Mouse (Mus musculus): ENCODE data around the gene Ccl26.

The Ccl26 gene

GRCm38 (mm10) chr5:135557051-135557450, 6.3 kb downstream of the Ccl26 start:
- Histone ChIP-seq H3K27me3 (ENCODE audit: control insufficient read depth, insufficient read depth, low read length, poor library complexity, severe bottlenecking) (no peaks in the 10 kb centered on the region), H3K36me3 (ENCODE audit: control insufficient read depth, insufficient read depth, low read length, poor library complexity, severe bottlenecking) (no peaks in the 10 kb centered on the region)
- no peak for DNase-seq (ENCODE audit: low read depth, low spot score)

GRCm38 (mm10) chr5:135556259-135556658, 7.1 kb downstream of the Ccl26 start:
- Histone ChIP-seq H3K27me3 (ENCODE audit: control insufficient read depth, insufficient read depth, low read length, poor library complexity, severe bottlenecking) (no peaks in the 10 kb centered on the region), H3K36me3 (ENCODE audit: control insufficient read depth, insufficient read depth, low read length, poor library complexity, severe bottlenecking) (no peaks in the 10 kb centered on the region)
- DNase-seq (ENCODE audit: low read depth, low spot score): no peak

GRCm38 (mm10) chr5:135551591-135551990, 11.8 kb downstream of the Ccl26 start:
- Histone ChIP-seq H3K27me3 (ENCODE audit: control insufficient read depth, insufficient read depth, low read length, poor library complexity, severe bottlenecking) (no peaks in the 10 kb centered on the region), H3K36me3 (ENCODE audit: control insufficient read depth, insufficient read depth, low read length, poor library complexity, severe bottlenecking) (no peaks in the 10 kb centered on the region)
- peak; percentile 21 for DNase-seq (ENCODE audit: low read depth, low spot score)

- H3K36me3 ChIP-seq (ENCODE audit: control insufficient read depth, insufficient read depth, low read length, poor library complexity, severe bottlenecking): no peaks in the 10 kb centered on the region
- H3K27me3 ChIP-seq (ENCODE audit: control insufficient read depth, insufficient read depth, low read length, poor library complexity, severe bottlenecking): no peaks in the 10 kb centered on the region
- DNase-seq (ENCODE audit: low read depth, low spot score): peak; percentile 68
These were observed 12.5 kb downstream of the Ccl26 start for GRCm38 (mm10) chr5:135550910-135551309.

GRCm38 (mm10) chr5:135547990-135548389, 15.4 kb downstream of the Ccl26 start:
- no peak for DNase-seq (ENCODE audit: low read depth, low spot score)
- no peaks in the 10 kb centered on the region for H3K36me3 ChIP-seq (ENCODE audit: control insufficient read depth, insufficient read depth, low read length, poor library complexity, severe bottlenecking)
- H3K27me3 ChIP-seq (ENCODE audit: control insufficient read depth, insufficient read depth, low read length, poor library complexity, severe bottlenecking): no peaks in the 10 kb centered on the region

GRCm38 (mm10) chr5:135544865-135545797, 18.2 kb downstream of the Ccl26 start, which contains the start of gene Hip1:
Gene Hip1, minus strand, starts transcription at chr5:135545120.
- H3K27me3 ChIP-seq (ENCODE audit: control insufficient read depth, insufficient read depth, low read length, poor library complexity, severe bottlenecking): no peaks in the 10 kb centered on the region
- H3K36me3 ChIP-seq (ENCODE audit: control insufficient read depth, insufficient read depth, low read length, poor library complexity, severe bottlenecking): no peaks in the 10 kb centered on the region
- peak; percentile 99 for DNase-seq (ENCODE audit: low read depth, low spot score)

- no peaks in the 10 kb centered on the region for H3K27me3 ChIP-seq (ENCODE audit: control insufficient read depth, insufficient read depth, low read length, poor library complexity, severe bottlenecking)
- no peak for DNase-seq (ENCODE audit: low read depth, low spot score)
- no peaks in the 10 kb centered on the region for H3K36me3 ChIP-seq (ENCODE audit: control insufficient read depth, insufficient read depth, low read length, poor library complexity, severe bottlenecking)
These were observed 19.3 kb downstream of the Ccl26 start for GRCm38 (mm10) chr5:135544032-135544558.

GRCm38 (mm10) chr5:135537794-135538214, 25.6 kb downstream of the Ccl26 start:
- no peaks in the 10 kb centered on the region for H3K27me3 ChIP-seq (ENCODE audit: control insufficient read depth, insufficient read depth, low read length, poor library complexity, severe bottlenecking)
- DNase-seq (ENCODE audit: low read depth, low spot score): peak; percentile 78
- H3K36me3 ChIP-seq (ENCODE audit: control insufficient read depth, insufficient read depth, low read length, poor library complexity, severe bottlenecking): no peaks in the 10 kb centered on the region

- no peaks in the 10 kb centered on the region for H3K27me3 ChIP-seq (ENCODE audit: control insufficient read depth, insufficient read depth, low read length, poor library complexity, severe bottlenecking)
- no peaks in the 10 kb centered on the region for H3K36me3 ChIP-seq (ENCODE audit: control insufficient read depth, insufficient read depth, low read length, poor library complexity, severe bottlenecking)
- DNase-seq (ENCODE audit: low read depth, low spot score): peak; percentile 85
These were observed 26.0 kb downstream of the Ccl26 start for GRCm38 (mm10) chr5:135537326-135537725.

GRCm38 (mm10) chr5:135535867-135536266, 27.5 kb downstream of the Ccl26 start:
- Histone ChIP-seq H3K36me3 (ENCODE audit: control insufficient read depth, insufficient read depth, low read length, poor library complexity, severe bottlenecking) (no peaks in the 10 kb centered on the region), H3K27me3 (ENCODE audit: control insufficient read depth, insufficient read depth, low read length, poor library complexity, severe bottlenecking) (no peaks in the 10 kb centered on the region)
- no peak for DNase-seq (ENCODE audit: low read depth, low spot score)

- Histone ChIP-seq H3K27me3 (ENCODE audit: control insufficient read depth, insufficient read depth, low read length, poor library complexity, severe bottlenecking) (no peaks in the 10 kb centered on the region), H3K36me3 (ENCODE audit: control insufficient read depth, insufficient read depth, low read length, poor library complexity, severe bottlenecking) (no peaks in the 10 kb centered on the region)
- no peak for DNase-seq (ENCODE audit: low read depth, low spot score)
These were observed 29.9 kb downstream of the Ccl26 start for GRCm38 (mm10) chr5:135533431-135533830.

- Histone ChIP-seq H3K27me3 (ENCODE audit: control insufficient read depth, insufficient read depth, low read length, poor library complexity, severe bottlenecking) (no peaks in the 10 kb centered on the region), H3K36me3 (ENCODE audit: control insufficient read depth, insufficient read depth, low read length, poor library complexity, severe bottlenecking) (no peaks in the 10 kb centered on the region)
- no peak for DNase-seq (ENCODE audit: low read depth, low spot score)
These were observed 32.0 kb downstream of the Ccl26 start for GRCm38 (mm10) chr5:135531306-135531845.

- Histone ChIP-seq H3K36me3 (ENCODE audit: control insufficient read depth, insufficient read depth, low read length, poor library complexity, severe bottlenecking) (no peaks in the 10 kb centered on the region), H3K27me3 (ENCODE audit: control insufficient read depth, insufficient read depth, low read length, poor library complexity, severe bottlenecking) (no peaks in the 10 kb centered on the region)
- no peak for DNase-seq (ENCODE audit: low read depth, low spot score)
These were observed 33.4 kb downstream of the Ccl26 start for GRCm38 (mm10) chr5:135529964-135530363.

GRCm38 (mm10) chr5:135529310-135529709, 34.1 kb downstream of the Ccl26 start:
- DNase-seq (ENCODE audit: low read depth, low spot score): peak; percentile 25
- Histone ChIP-seq H3K36me3 (ENCODE audit: control insufficient read depth, insufficient read depth, low read length, poor library complexity, severe bottlenecking) (no peaks in the 10 kb centered on the region), H3K27me3 (ENCODE audit: control insufficient read depth, insufficient read depth, low read length, poor library complexity, severe bottlenecking) (no peaks in the 10 kb centered on the region)

- Histone ChIP-seq H3K36me3 (ENCODE audit: control insufficient read depth, insufficient read depth, low read length, poor library complexity, severe bottlenecking) (no peaks in the 10 kb centered on the region), H3K27me3 (ENCODE audit: control insufficient read depth, insufficient read depth, low read length, poor library complexity, severe bottlenecking) (no peaks in the 10 kb centered on the region)
- no peak for DNase-seq (ENCODE audit: low read depth, low spot score)
These were observed 35.4 kb downstream of the Ccl26 start for GRCm38 (mm10) chr5:135527986-135528385.

Measured in splenic B cell, adult 2 months (primary cell).